Mouse (Mus musculus) 3T3-L1 (cell line): Measurements from ENCODE around the gene Def8.

ENCODE experiments used
- DNase-seq: peaks from one replicate; pipeline ENCODE4 v3.0.0-alpha.2; 2015; ENCODE audit warnings: low read depth, low spot score

The Def8 gene

DNA sequence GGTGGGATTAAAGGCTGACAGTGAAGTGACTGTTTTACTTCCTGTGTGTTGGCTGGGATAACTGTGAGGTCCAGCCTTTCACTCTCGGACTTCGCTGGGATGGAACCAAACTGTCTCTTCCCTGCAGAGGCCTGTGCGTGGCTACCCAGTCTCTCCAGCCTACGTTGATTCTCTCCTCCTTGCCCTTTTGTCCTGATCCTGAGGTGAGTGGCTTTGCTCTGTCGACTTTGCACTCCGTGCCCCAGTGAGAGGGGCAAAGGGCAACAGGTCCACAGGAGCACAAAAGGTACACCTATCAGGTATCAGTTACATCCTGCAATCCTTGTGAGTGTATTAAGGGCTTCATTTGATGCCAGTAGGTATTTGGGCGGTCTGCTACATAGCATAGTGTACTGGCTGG is at the start of gene Def8:
Def8 (plus strand) TSS at position 87 of the 400 bp plus-strand sequence.
- no peak for DNase-seq

DNA sequence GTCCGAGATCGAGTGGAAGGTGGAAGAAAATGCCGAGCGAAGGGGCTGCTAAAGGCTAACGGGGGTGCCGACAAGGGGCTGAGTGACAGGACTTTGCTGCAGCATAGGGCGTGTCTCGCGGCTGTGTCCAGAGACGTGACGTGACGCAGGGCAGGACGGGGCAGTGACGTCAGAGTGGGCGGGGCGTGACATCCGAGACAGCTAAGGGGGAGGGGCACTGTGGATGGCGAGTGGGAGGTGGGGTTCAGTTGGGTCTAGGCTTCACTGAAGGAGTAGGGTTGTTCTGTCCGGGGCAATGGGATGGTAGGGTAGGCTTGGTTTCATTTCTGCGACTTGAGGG is 49.1 kb upstream of the Def8 start:
- DNase-seq: peak; percentile 90

DNA sequence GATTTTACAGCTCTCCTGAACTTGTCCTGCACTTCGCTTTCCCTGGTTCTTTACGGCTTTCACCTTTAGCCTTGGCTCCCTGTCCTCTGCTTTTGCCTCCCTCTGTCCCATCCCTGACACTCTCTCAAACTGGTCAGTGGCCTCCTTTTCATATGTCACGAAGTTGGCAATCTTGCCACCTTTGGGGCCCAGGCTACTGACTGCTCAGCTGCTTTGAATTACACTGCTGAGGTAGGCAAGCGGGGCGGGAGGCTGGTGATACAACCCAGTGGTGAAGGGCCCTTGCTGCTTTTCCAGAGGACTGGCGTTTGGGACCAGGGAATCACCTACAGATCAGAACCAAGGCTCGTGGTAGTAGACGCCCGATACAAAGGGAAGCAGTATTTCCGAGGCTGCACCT is 47.6 kb upstream of the Def8 start:
- no peak for DNase-seq

DNA sequence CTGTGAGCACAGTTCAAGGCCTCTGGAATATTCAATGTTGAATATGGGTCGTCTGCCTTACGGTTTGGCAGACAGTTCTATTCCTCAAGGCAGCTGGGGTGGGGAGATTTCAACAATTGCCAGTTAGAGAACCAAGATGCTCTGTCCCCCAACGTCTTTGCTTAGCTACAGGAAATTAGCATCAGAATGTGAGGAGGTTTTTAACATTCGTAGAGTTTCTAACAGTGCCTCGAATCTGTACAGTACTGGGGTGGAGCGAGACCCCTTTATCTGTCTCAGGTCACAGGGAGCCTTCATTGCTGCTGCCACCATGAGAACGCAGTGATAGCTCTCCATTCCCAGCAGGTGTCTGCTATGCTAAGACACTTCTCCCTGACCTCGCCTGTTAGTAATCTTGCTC is 47.2 kb upstream of the Def8 start:
- DNase-seq: no peak

DNA sequence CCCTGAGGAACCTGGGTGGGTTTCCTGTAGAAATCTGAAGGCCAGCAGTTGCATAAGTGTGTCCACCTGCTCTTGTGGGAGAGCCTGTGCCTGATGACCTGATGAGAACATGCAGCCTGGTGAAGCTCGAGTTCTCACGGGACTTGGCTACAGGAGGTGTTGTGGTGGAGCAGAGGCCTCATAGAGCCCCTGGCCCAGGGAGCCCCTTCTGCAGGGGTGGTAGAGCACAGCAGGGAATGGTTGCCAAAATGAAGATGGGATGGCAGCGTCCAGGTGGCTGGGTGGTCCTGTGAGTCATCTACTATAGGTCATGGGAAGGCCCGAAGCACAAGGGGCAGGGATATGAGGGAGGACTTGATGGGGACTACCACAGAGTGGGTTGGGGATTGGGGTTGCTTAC is 41.6 kb upstream of the Def8 start:
- DNase-seq: no peak

DNA sequence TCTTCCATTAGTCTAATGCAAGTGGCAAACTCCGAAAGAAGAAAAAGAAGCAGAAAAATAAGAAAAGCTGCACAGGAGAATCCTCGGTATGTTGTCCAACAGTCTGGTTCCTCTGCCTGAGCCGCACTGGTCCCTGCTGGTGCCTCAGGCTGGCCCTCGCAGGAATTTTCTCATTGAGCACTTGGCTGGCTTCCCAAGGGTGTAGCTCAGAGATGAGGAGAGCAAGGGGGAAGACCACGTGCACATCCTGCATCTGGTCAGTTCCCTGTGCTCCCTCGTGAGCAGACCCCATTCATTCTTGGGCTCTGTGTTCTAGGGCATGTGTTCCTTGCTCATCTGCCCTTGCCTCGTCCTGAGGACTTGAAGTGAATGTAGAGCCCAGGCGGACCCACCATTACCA is 40.8 kb upstream of the Def8 start:
- DNase-seq: no peak

DNA sequence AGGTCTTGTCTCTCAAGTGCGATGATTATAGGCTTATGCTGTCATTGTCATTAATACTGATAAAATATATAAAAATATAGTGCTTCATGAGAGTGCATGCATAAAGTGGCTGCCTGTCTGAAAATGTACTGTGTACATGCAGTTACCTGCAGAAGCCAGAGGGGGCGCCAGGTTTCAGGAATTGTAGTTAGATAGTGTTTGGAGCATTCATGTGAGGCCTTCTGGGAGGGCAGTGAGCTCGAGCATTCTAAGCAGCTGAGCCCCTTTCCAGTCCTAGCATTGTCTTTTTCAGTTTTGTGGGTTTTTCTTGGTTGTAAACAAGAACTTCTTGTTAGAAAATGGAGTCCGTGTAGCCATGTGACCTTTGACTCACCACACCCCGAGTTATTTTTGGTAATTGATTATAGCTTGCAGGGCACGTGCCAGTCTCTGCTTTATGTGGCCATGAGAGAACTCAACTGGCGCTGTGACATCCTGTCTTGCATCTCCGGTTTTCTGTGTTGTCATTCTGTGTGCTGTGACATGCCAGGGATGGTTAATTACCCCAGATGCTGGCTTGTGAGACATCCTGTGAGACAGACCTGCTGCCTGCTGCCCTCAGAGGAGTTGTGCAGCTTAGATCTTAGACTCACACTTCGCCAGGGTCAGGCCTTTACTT is 38.3 kb upstream of the Def8 start:
- peak; percentile 49 for DNase-seq

DNA sequence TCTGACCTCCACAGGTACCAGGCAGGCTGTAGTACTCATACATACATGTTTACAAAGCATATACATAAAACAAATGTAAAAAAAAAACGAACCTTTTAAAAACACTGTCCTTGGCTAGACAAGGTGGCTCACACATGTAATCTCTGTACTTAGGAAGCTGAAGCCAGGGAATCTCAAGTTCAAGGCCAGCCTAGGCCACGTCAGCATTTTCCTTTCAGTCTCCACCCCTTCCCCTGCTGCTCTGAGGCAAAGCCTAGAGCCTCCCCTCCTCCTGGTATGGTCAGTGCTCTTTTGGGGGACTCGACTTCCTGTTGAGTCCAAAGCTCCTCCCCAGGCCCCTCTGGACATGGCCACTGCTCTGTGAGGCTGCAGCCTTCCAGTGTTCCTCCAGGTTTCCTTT is 36.3 kb upstream of the Def8 start:
- no peak for DNase-seq

DNA sequence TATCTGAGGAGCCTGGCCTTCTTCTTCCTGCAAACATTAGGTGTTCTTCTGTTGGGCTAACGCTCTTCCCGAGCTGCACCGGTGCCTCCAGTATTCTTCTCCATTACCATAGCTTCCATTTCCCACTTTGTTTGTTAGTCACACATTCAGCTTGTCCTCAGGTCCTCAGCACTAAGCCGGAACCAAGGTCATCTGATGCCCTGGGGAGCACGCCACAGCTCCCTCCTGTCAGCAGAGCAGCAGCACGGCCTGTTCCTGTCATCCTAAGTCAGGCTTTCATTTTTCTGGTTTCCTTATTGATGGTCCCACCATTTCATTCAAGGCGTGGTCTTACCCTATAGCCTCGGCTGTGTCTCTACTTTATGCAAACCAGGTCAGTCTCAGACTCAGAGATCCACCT is 35.5 kb upstream of the Def8 start:
- DNase-seq: no peak

DNA sequence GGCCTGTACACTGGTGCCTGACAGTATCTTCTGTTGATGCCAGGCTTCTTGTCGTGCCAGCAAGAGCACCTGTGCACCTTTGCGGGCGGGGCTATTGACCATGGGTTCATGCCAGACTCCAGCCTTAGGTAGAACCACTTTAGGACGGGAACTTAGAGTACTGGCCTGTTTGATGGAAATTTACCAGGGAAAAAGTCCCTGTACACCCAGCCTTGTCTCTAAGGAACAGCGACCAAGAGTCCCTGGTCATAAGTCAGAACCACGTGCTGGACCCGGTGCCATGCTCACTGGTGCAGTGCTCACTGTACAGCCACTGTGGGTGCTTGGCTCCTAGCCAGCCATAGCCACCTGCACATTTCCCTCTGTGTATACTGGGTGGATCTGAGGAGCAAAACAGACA is 34.3 kb upstream of the Def8 start:
- DNase-seq: no peak

DNA sequence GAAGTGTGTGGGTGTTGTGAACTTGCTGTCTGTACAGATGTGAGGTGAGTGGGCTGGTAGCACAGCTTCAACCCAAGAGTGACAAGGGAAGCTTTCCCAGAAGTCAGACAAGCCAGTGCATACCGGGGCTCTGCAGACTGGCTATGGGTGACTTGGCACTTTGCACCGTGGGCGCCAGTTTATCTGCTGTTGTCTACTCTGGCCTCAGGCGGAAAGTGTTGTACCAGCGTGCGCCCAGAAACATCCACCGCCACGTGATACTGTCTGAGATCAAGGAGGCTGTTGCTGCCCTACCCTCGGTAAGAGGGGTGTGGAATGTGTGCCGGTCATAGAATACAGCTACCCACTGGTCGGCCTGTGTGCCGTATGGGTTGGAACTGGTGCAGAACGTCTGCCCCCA is 25.0 kb upstream of the Def8 start:
- no peak for DNase-seq

DNA sequence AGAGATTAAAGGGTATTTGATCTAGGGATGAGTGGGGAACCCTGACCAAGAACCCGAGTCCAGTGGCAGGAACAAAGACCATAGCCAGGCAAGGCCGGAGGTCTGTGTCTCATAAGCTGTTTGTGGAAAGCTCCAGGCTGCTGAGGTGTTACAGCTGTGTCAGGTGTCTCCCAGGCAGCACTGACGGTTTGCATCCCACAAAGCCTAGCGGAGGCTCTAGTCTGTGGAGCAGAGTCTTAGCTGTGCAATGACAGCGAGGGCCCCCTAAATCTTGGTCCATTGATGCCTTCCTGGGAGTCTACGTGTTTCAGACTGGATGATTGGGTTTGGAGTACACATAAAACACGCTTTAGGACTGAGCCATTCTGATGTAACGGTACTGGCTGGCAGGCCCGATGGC is 21.4 kb upstream of the Def8 start:
- DNase-seq: no peak

DNA sequence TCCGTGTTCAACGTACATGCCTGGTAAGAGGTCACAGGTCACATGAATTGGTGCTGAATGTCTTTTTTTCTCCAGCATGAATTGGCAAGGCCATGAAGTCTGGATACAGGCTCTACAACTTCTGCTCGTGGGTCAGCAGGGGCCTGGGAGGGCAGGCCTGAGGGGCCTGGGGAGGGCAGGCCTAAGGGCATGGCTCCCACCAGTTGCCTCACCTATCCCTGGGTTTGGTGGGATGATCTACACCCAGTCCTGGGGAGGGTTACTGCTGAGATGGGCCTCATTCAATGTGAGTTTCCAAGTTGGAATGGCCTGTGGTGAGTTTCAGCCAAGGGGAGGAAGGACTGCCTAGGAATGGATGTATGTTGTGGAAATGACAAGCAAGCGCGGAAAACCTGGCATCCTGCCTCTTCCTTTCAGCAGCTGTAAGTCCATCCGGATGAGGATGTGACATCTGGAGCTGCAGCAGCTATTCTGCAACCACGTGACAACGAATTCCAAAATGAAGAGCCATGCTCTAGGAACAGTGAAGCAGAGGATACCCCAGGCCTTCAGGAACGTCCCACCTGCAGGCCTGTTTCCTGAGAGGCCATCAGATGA is 20.5 kb upstream of the Def8 start:
- DNase-seq: no peak

DNA sequence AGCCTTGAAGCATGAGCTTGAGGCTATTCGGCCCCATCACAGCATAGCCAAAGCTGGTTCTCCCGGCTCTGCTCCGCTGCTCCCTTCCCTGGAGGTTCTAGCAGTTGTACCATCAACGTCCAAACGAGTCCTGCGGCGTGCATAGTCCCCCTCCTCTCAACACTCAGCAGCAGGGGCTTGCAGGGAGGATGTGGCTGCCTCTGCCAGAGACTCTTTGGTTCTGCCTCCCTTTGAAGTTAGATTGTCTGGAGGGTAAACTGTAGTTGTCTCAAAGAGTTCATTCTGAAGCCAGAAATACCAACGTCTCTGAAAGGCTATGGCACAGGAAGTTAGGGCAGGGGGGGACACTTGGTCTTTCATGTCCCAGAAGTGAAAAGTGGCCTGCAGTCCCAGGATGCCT is 18.8 kb upstream of the Def8 start:
- DNase-seq: no peak

DNA sequence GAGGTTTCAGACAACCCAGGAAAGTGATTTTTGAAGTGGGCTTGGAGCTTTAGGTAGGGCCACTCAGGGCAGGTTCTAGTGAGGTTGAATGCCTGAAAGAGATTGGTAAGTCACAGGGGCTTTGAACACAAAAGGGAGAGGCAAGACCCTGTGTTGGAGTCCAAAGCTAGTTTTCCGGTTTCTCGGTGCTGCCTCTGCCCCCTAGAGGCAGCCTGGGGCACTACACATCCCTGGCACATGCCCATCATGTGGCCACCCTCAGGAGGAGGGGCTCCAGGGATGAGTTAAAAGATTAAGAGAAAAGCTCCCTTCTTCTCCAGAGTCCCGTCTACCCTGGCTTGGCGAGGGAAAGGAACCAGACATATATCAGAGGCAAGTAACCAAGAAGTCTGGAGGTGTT is 16.5 kb upstream of the Def8 start, which contains the start of gene Mc1r:
Mc1r (plus strand) TSS at position 322 of the 400 bp plus-strand sequence.
- peak; percentile 45 for DNase-seq

DNA sequence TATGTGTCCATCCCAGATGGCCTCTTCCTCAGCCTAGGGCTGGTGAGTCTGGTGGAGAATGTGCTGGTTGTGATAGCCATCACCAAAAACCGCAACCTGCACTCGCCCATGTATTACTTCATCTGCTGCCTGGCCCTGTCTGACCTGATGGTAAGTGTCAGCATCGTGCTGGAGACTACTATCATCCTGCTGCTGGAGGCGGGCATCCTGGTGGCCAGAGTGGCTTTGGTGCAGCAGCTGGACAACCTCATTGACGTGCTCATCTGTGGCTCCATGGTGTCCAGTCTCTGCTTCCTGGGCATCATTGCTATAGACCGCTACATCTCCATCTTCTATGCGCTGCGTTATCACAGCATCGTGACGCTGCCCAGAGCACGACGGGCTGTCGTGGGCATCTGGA is 15.7 kb upstream of the Def8 start:
- no peak for DNase-seq

DNA sequence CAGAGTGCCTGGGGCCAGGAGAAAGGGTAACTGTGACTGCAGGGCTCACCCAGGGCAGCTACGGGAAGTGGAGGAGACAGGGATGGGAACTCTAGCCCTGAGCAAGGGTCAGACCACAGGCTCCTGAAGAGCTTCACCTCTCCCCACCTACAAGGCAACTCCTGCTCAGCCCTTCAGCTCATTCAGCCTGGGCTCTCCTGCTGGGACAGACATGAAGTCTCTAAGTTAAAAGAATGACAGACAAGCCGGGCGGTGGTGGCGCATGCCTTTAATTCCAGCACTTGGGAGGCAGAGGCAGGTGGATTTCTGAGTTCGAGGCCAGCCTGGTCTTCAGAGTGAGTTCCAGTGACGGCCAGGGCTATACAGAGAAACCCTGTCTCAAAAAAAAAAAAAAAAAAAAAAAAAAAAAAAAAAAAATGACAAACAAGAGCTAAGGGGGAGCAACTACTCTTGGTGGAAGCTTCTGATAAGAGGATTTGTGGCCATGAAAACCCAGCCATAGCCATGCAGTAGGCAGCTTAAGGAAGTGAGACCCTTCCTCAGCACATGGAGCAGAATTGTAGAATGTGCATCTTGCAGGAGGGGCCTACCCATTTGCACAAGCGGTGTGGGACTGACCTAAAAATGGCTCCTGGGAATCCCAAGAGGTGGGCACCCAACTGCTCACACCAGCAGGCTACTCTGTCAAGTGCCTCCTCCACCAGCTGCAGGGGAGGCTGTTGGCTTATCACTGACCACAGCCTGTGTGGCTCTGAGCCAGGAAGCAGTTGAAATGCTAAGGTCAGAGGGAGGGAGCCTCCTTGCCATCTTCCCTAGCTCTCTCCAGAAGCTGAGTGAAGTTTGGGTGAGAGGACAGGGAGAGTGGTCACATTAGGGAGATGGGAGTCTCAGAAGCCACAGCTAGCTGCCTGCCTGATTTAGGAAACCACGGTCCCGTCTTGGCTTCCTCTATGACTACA is 14.5 kb upstream of the Def8 start:
- DNase-seq: peak; percentile 66

DNA sequence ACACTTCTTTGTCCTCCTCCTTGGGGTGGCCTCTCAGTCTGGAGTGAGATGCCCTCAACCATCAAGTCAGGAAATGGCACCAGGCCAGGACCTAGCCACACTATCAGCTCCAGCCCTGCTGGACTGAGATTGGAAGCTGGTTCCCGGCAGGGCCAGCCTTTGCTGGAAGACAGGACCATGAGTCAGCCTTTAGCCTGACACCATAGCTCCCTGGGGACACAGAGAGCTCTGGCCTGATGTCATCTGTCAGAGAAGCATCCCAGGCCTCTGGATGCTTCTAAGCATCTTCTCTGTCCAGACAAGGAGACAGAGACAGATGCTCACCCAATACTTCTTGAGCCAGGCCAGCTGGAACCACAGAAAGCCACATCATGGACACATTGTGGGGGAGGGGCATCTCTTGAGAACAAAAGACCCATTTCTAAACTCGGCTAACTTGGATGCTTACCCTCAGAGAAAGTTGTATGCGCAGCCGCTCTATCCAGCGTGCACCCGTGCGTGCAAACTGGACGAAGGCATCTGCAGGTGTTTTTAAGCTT is 13.2 kb upstream of the Def8 start:
- DNase-seq: peak; percentile 86

DNA sequence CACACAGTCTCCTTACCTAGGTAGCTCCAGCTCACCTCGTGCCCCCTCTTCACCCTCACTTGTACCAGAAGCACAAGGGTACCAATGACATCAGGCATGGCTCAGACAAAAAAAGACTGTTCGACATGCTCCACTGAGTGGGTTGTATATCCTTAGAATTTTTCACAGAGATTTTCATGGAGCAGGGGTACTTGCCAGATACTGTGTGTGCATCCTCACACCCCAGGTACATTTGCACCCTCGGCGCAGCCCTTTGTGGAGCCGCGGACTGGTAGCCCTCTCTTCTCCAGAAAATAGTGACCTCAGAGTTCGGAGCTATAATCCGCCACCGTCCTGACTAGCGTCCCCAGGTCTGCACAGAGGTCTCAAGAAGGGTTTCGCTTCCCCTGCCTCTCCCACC is 12.5 kb upstream of the Def8 start:
- no peak for DNase-seq

DNA sequence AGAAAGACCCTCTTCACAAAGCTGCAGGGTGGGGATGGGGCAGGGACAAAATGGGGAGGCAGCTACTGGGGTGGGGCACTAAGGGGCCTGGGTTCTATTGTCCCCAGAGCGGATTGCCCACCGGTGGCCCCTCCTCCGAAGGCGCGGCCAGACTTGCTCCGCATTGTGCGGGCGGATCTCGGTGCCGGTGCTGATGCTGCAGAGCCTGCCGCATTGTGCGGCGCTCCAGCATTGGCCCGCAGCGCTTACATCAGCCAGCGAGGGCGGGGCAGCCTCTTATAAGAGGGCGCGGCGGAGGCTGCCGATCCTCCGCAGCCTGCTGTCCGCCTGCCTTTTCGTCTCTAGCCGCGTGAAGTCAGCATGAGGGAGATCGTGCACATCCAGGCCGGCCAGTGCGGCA is 12.1 kb upstream of the Def8 start, which contains the start of gene Tubb3:
Tubb3 (plus strand) TSS at position 179 of the 400 bp plus-strand sequence.
- no peak for DNase-seq

DNA sequence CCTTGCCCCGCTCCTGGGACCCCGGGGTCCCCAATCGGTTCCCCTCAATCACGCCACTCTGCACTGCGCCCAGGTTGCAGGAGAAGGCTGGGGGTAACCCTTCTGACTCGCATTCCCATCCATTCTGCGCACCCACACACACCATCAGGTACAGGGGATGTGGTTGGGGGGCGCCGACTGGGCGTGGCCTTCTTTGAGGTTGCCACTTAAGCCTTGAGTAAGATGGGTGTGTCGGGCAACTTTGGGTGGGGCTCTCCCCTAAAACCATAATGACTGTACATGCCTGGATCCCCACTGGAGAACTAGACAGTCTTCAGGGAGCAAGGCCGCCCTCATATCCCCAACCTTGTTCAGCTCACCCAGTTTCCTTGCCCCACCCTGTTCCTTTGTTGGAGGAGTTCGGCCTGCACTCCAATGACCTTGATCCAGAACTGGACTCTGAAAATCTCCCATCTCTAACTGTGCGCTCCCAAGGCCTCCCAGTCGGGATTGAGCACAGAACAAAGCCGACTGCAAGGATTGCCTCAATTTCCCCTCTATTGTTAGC is 11.5 kb upstream of the Def8 start:
- no peak for DNase-seq

DNA sequence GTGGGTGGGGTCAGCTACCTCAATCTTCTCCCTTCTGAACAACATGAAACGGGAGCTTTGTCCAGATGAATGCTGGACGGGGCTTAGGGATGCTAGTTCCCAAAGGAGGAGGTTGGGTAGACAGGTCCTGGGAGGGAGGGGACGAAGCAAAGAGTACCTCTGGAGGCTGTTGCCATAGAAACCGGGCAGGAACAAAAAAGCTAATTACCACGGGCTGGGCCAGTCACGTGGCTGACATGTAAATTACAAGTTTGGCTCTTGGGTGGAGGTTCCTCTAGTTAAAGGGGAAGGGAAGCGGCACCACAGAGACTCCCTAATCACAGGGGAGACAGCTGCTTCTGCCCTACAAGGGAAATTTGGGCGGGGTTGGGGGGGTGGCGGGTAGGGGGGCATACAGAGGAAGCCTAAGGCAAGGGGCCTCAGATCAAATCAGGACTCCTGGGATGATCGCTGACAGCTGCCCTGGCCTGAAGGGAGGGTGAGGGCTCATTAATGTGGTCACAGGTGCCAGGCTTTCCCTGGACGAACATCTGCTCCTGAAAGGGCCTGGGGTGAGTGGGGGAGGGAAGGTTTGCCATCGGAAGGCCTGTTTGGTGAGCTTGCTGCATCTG is 10.7 kb upstream of the Def8 start:
- no peak for DNase-seq
